Mouse (Mus musculus) E14TG2a.4 (cell line): ENCODE data around the gene Trim13.

Experiments
- CTCF ChIP-seq: conservative IDR thresholded peaks from 2 replicates; pipeline ENCODE4 v1.5.1; 2014; ENCODE audit warnings: low read length
- NANOG ChIP-seq: IDR thresholded peaks from 2 replicates; pipeline ENCODE4 v1.6.1; 2014; ENCODE audit warnings: borderline replicate concordance, low read length, mixed read lengths
- POU5F1 ChIP-seq: IDR thresholded peaks from 2 replicates; pipeline ENCODE4 v1.6.1; 2014; ENCODE audit warnings: low read length, borderline replicate concordance

- TF ChIP-seq CTCF: no peak
- no peak for TF ChIP-seq NANOG
- no peak for TF ChIP-seq POU5F1
Measured at GRCm38 (mm10) chr14:61607157-61607556, 9.1 kb downstream of the Trim13 start, which contains the start of gene Kcnrg.
